Mouse (Mus musculus): ENCODE results near the gene Atp13a2. TPM values are rescaled to one million over a fixed set of nuclear protein-coding genes. Genes with fewer than 3 reads are reported as not detected.

The Atp13a2 gene
- polyA plus RNA-seq, 1 experiment from 2014 or later = 43.2 TPM

- no peaks in the 10 kb centered on the region for H3K27me3 ChIP-seq (replicated peaks; ENCODE audit: low read depth, poor library complexity, severe bottlenecking)
- peaks cover 22% of the 10 kb centered on the region for H3K36me3 ChIP-seq (replicated peaks)
- DNase-seq (ENCODE audit: low spot score) = no peak
- H3K4me3 ChIP-seq = no peak overlapping the region; the same call in 1 of the 2 replicates
- H3K9me3 ChIP-seq = no peaks in the 10 kb centered on the region
- WGBS = 68% methylated on average over 7 of the region's 7 CpGs
- H3K4me1 ChIP-seq = peaks cover 48% of the 10 kb centered on the region
- H3K27ac ChIP-seq (replicated peaks) = peak overlapping the region; percentile 4; the same call in 1 of the 2 replicates
Measured at GRCm38 (mm10) chr4:140988706-140989290, 2.1 kb downstream of the Atp13a2 start.

- H3K4me1 ChIP-seq = peaks cover 47% of the 10 kb centered on the region
- H3K27ac ChIP-seq (replicated peaks) = no peak overlapping the region
- no peak for DNase-seq (ENCODE audit: low spot score)
- peaks cover 28% of the 10 kb centered on the region for H3K36me3 ChIP-seq (replicated peaks)
- WGBS = 92% methylated on average over 14 of the region's 14 CpGs
- H3K27me3 ChIP-seq (replicated peaks; ENCODE audit: low read depth, poor library complexity, severe bottlenecking) = no peaks in the 10 kb centered on the region
- H3K9me3 ChIP-seq = no peaks in the 10 kb centered on the region
- no peak overlapping the region; the same call in 1 of the 2 replicates for H3K4me3 ChIP-seq
Measured at GRCm38 (mm10) chr4:140989447-140989846, 2.8 kb downstream of the Atp13a2 start.

- H3K27me3 ChIP-seq (replicated peaks; ENCODE audit: low read depth, poor library complexity, severe bottlenecking) = no peaks in the 10 kb centered on the region
- H3K4me1 ChIP-seq = peaks cover 34% of the 10 kb centered on the region
- H3K36me3 ChIP-seq (replicated peaks) = peaks cover 56% of the 10 kb centered on the region
- no peak for DNase-seq (ENCODE audit: low spot score)
- WGBS = 81% methylated on average over 20 of the region's 20 CpGs
- H3K4me3 ChIP-seq = no peak overlapping the region
- H3K9me3 ChIP-seq = no peaks in the 10 kb centered on the region
- 0 out of 2 replicates have a peak overlapping the region, but pooled peaks have one; percentile 24 for H3K27ac ChIP-seq (replicated peaks)
Measured at GRCm38 (mm10) chr4:140992215-140992614, 5.5 kb downstream of the Atp13a2 start.

- H3K27ac ChIP-seq (replicated peaks) = no peak overlapping the region
- 88% methylated on average over 8 of the region's 8 CpGs for WGBS
- H3K4me3 ChIP-seq = no peak overlapping the region
- peaks cover 70% of the 10 kb centered on the region for H3K36me3 ChIP-seq (replicated peaks)
- DNase-seq (ENCODE audit: low spot score) = no peak
- no peaks in the 10 kb centered on the region for H3K27me3 ChIP-seq (replicated peaks; ENCODE audit: low read depth, poor library complexity, severe bottlenecking)
- H3K9me3 ChIP-seq = no peaks in the 10 kb centered on the region
- peaks cover 18% of the 10 kb centered on the region for H3K4me1 ChIP-seq
Measured at GRCm38 (mm10) chr4:140993846-140994245, 7.2 kb downstream of the Atp13a2 start.

GRCm38 (mm10) chr4:140995811-140996210 is 9.1 kb downstream of the Atp13a2 start:
- Histone ChIP-seq H3K4me3 (no peak overlapping the region), H3K27ac (replicated peaks) (no peak overlapping the region), H3K4me1 (peaks cover 10% of the 10 kb centered on the region), H3K9me3 (no peaks in the 10 kb centered on the region), H3K27me3 (replicated peaks; ENCODE audit: low read depth, poor library complexity, severe bottlenecking) (no peaks in the 10 kb centered on the region), H3K36me3 (replicated peaks) (peaks cover 90% of the 10 kb centered on the region)
- WGBS = 92% methylated on average over 8 of the region's 8 CpGs
- DNase-seq (ENCODE audit: low spot score) = no peak

GRCm38 (mm10) chr4:140996812-140997211 is 10.1 kb downstream of the Atp13a2 start:
- Histone ChIP-seq H3K27me3 (replicated peaks; ENCODE audit: low read depth, poor library complexity, severe bottlenecking) (no peaks in the 10 kb centered on the region), H3K4me1 (peaks cover 3% of the 10 kb centered on the region), H3K9me3 (no peaks in the 10 kb centered on the region), H3K4me3 (no peak overlapping the region), H3K36me3 (replicated peaks) (peaks cover 96% of the 10 kb centered on the region), H3K27ac (replicated peaks) (no peak overlapping the region)
- 96% methylated on average over 9 of the region's 9 CpGs for WGBS
- no peak for DNase-seq (ENCODE audit: low spot score)

GRCm38 (mm10) chr4:141005983-141006382 is 19.3 kb downstream of the Atp13a2 start:
- 80% methylated on average over 13 of the region's 13 CpGs for WGBS
- peaks cover 18% of the 10 kb centered on the region for H3K4me1 ChIP-seq
- DNase-seq (ENCODE audit: low spot score) = peak; percentile 46
- peaks cover 73% of the 10 kb centered on the region for H3K36me3 ChIP-seq (replicated peaks)
- H3K9me3 ChIP-seq = 0 out of 2 replicates have a peak, but pooled peaks cover 3% of the 10 kb centered on the region
- no peak overlapping the region for H3K27ac ChIP-seq (replicated peaks)
- no peaks in the 10 kb centered on the region for H3K27me3 ChIP-seq (replicated peaks; ENCODE audit: low read depth, poor library complexity, severe bottlenecking)
- no peak overlapping the region for H3K4me3 ChIP-seq

GRCm38 (mm10) chr4:141008028-141008427 is 21.4 kb downstream of the Atp13a2 start:
- 92% methylated on average over 8 of the region's 8 CpGs for WGBS
- Histone ChIP-seq H3K36me3 (replicated peaks) (peaks cover 64% of the 10 kb centered on the region), H3K27me3 (replicated peaks; ENCODE audit: low read depth, poor library complexity, severe bottlenecking) (no peaks in the 10 kb centered on the region), H3K4me3 (no peak overlapping the region), H3K4me1 (peaks cover 32% of the 10 kb centered on the region), H3K9me3 (0 out of 2 replicates have a peak, but pooled peaks cover 3% of the 10 kb centered on the region), H3K27ac (replicated peaks) (no peak overlapping the region)
- DNase-seq (ENCODE audit: low spot score) = no peak

GRCm38 (mm10) chr4:141010118-141010517 is 23.4 kb downstream of the Atp13a2 start, which contains the start of gene Mfap2:
TSS of gene Mfap2 (plus strand) at chr4:141010418.
- Histone ChIP-seq H3K4me1 (peaks cover 35% of the 10 kb centered on the region), H3K36me3 (replicated peaks) (peaks cover 64% of the 10 kb centered on the region), H3K27ac (replicated peaks) (peak within 1 kb of the TSS; percentile 97), H3K9me3 (0 out of 2 replicates have a peak, but pooled peaks cover 3% of the 10 kb centered on the region), H3K4me3 (peak within 1 kb of the TSS; percentile 76), H3K27me3 (replicated peaks; ENCODE audit: low read depth, poor library complexity, severe bottlenecking) (no peaks in the 10 kb centered on the region)
- DNase-seq (ENCODE audit: low spot score) = no peak
- 11% methylated on average over 7 of the region's 7 CpGs for WGBS

GRCm38 (mm10) chr4:141010526-141010925 is 23.9 kb downstream of the Atp13a2 start:
- peak overlapping the region; percentile 97 for H3K27ac ChIP-seq (replicated peaks)
- peak; percentile 91 for DNase-seq (ENCODE audit: low spot score)
- peak overlapping the region; percentile 76 for H3K4me3 ChIP-seq
- peaks cover 64% of the 10 kb centered on the region for H3K36me3 ChIP-seq (replicated peaks)
- no peaks in the 10 kb centered on the region for H3K27me3 ChIP-seq (replicated peaks; ENCODE audit: low read depth, poor library complexity, severe bottlenecking)
- WGBS = under 1% methylated on average over 26 of the region's 26 CpGs
- 0 out of 2 replicates have a peak, but pooled peaks cover 3% of the 10 kb centered on the region for H3K9me3 ChIP-seq
- peaks cover 38% of the 10 kb centered on the region for H3K4me1 ChIP-seq

- Histone ChIP-seq H3K27ac (replicated peaks) (peak overlapping the region; percentile 97), H3K4me1 (peaks cover 40% of the 10 kb centered on the region), H3K9me3 (0 out of 2 replicates have a peak, but pooled peaks cover 3% of the 10 kb centered on the region), H3K36me3 (replicated peaks) (peaks cover 64% of the 10 kb centered on the region), H3K4me3 (peak overlapping the region; percentile 76), H3K27me3 (replicated peaks; ENCODE audit: low read depth, poor library complexity, severe bottlenecking) (no peaks in the 10 kb centered on the region)
- peak; percentile 85 for DNase-seq (ENCODE audit: low spot score)
- under 1% methylated on average over 17 of the region's 17 CpGs for WGBS
Measured at GRCm38 (mm10) chr4:141010941-141011429, 24.3 kb downstream of the Atp13a2 start.

- H3K27ac ChIP-seq (replicated peaks) = peak overlapping the region; percentile 97
- 0 out of 2 replicates have a peak, but pooled peaks cover 1% of the 10 kb centered on the region for H3K9me3 ChIP-seq
- peak overlapping the region; percentile 76 for H3K4me3 ChIP-seq
- WGBS = 35% methylated on average over 14 of the region's 14 CpGs
- peak; percentile 66 for DNase-seq (ENCODE audit: low spot score)
- no peaks in the 10 kb centered on the region for H3K27me3 ChIP-seq (replicated peaks; ENCODE audit: low read depth, poor library complexity, severe bottlenecking)
- H3K36me3 ChIP-seq (replicated peaks) = peaks cover 64% of the 10 kb centered on the region
- peaks cover 44% of the 10 kb centered on the region for H3K4me1 ChIP-seq
Measured at GRCm38 (mm10) chr4:141011556-141012328, 25.1 kb downstream of the Atp13a2 start.
